Mouse (Mus musculus): ENCODE measurements around the gene Lyl1. TPM values are rescaled to one million over a fixed set of nuclear protein-coding genes. Genes with fewer than 3 reads are reported as not detected.
A peak's percentile ranks its signal among the peaks of the same experiment; 100 is the strongest.

Lyl1 gene
- polyA plus RNA-seq, 1 experiment from 2014 or later, result 12.5 TPM

GRCm38 (mm10) chr8:84731371-84732177, 30.3 kb downstream of the Lyl1 start:
- Histone ChIP-seq H3K9me3 (ENCODE audit: low read depth, low read length) (no peaks in the 10 kb centered on the region), H3K27me3 (ENCODE audit: insufficient read depth, low read length) (no peaks in the 10 kb centered on the region), H3K36me3 (ENCODE audit: insufficient read depth) (peaks cover 22% of the 10 kb centered on the region), H3K27ac (ENCODE audit: low read depth) (peak overlapping the region; percentile 89), H3K4me1 (ENCODE audit: insufficient read depth) (peaks cover 44% of the 10 kb centered on the region), H3K9ac (no peak overlapping the region), H3K4me3 (ENCODE audit: low read depth, low read length) (no peak overlapping the region), H3K4me2 (peak overlapping the region; percentile 29; the same call in 1 of the 2 replicates)
- 51% methylated on average over 11 of the region's 11 CpGs for WGBS
- DNase-seq (no peak), ATAC-seq (ENCODE audit: insufficient read depth) (no peak)
- TF ChIP-seq CTCF (IDR thresholded peaks at IDR 0.05; ENCODE audit: low read depth), result no peak

DNA sequence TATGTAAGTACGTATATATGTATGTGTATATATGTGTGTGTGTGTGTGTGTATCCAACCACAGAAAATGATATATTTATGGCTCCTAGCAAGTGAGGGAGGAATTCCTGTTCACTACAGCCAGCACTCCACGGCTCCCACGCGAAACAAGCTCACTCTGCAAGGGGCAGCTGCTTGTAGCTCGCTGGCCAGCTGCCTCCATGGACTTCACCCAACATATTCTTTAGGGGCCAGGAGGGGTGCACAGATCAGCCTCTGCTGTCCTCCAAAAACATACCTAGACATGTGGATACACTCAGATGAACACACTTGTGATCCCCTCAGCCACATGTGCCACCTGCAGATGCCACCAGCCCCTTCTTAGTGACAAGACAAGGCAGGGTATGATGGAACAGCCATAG, 31.3 kb downstream of the Lyl1 start:
- peak overlapping the region; percentile 32 for H3K9ac ChIP-seq
- H3K27me3 ChIP-seq (ENCODE audit: insufficient read depth, low read length), result no peaks in the 10 kb centered on the region
- no peak for ATAC-seq (ENCODE audit: insufficient read depth)
- H3K4me2 ChIP-seq, result no peak overlapping the region
- peak overlapping the region; percentile 55; the same call in 1 of the 2 replicates for H3K27ac ChIP-seq (ENCODE audit: low read depth)
- no peak for DNase-seq
- no peak overlapping the region for H3K4me3 ChIP-seq (ENCODE audit: low read depth, low read length)
- peaks cover 13% of the 10 kb centered on the region; the same call in 1 of the 2 replicates for H3K36me3 ChIP-seq (ENCODE audit: insufficient read depth)
- no peak for TF ChIP-seq CTCF (IDR thresholded peaks at IDR 0.05; ENCODE audit: low read depth)
- WGBS, result 45% methylated on average over 5 of the region's 5 CpGs
- peaks cover 45% of the 10 kb centered on the region for H3K4me1 ChIP-seq (ENCODE audit: insufficient read depth)
- no peaks in the 10 kb centered on the region for H3K9me3 ChIP-seq (ENCODE audit: low read depth, low read length)

DNA sequence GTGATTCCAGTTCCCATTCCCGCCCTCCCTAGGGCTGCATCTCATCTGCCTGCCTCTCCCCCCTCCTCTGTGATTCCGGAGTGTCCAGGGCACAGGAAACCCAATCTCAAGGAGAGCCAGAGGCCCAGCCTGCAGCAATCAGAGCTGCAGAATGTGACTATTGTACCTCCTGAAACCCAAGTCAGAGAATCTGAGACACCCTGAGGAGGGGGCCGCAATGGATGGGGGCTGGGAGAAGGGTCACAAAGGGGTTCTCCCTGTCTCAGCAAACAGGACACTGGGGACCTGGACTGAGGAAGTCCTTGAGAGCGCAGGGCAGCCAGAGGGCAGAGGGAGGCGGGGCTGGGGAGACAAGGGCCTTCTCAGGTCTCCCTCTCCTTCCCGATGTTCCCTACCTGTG, 31.7 kb downstream of the Lyl1 start:
- H3K9me3 ChIP-seq (ENCODE audit: low read depth, low read length), result no peaks in the 10 kb centered on the region
- no peak overlapping the region for H3K4me3 ChIP-seq (ENCODE audit: low read depth, low read length)
- no peak overlapping the region for H3K4me2 ChIP-seq
- peaks cover 49% of the 10 kb centered on the region for H3K4me1 ChIP-seq (ENCODE audit: insufficient read depth)
- 0 out of 2 replicates have a peak, but pooled peaks cover 10% of the 10 kb centered on the region for H3K36me3 ChIP-seq (ENCODE audit: insufficient read depth)
- H3K9ac ChIP-seq, result peak overlapping the region; percentile 32
- H3K27ac ChIP-seq (ENCODE audit: low read depth), result peak overlapping the region; percentile 55; the same call in 1 of the 2 replicates
- no peaks in the 10 kb centered on the region for H3K27me3 ChIP-seq (ENCODE audit: insufficient read depth, low read length)
- no peak for TF ChIP-seq CTCF (IDR thresholded peaks at IDR 0.05; ENCODE audit: low read depth)
- DNase-seq (no peak), ATAC-seq (ENCODE audit: insufficient read depth) (no peak)
- WGBS, result 36% methylated on average over 6 of the region's 6 CpGs

- no peak overlapping the region for H3K4me3 ChIP-seq (ENCODE audit: low read depth, low read length)
- 0 out of 2 replicates have a peak, but pooled peaks cover 10% of the 10 kb centered on the region for H3K36me3 ChIP-seq (ENCODE audit: insufficient read depth)
- no peak for DNase-seq
- H3K27me3 ChIP-seq (ENCODE audit: insufficient read depth, low read length), result no peaks in the 10 kb centered on the region
- H3K4me1 ChIP-seq (ENCODE audit: insufficient read depth), result peaks cover 54% of the 10 kb centered on the region
- WGBS, result 88% methylated on average over 6 of the region's 6 CpGs
- no peak overlapping the region for H3K9ac ChIP-seq
- no peak overlapping the region for H3K27ac ChIP-seq (ENCODE audit: low read depth)
- H3K4me2 ChIP-seq, result no peak overlapping the region
- no peak for TF ChIP-seq CTCF (IDR thresholded peaks at IDR 0.05; ENCODE audit: low read depth)
- H3K9me3 ChIP-seq (ENCODE audit: low read depth, low read length), result no peaks in the 10 kb centered on the region
- no peak for ATAC-seq (ENCODE audit: insufficient read depth)
Observed at GRCm38 (mm10) chr8:84733959-84734358, 32.7 kb downstream of the Lyl1 start.

GRCm38 (mm10) chr8:84734680-84735079, 33.4 kb downstream of the Lyl1 start:
- Histone ChIP-seq H3K27ac (ENCODE audit: low read depth) (no peak overlapping the region), H3K27me3 (ENCODE audit: insufficient read depth, low read length) (no peaks in the 10 kb centered on the region), H3K4me1 (ENCODE audit: insufficient read depth) (peaks cover 60% of the 10 kb centered on the region), H3K4me3 (ENCODE audit: low read depth, low read length) (no peak overlapping the region), H3K36me3 (ENCODE audit: insufficient read depth) (0 out of 2 replicates have a peak, but pooled peaks cover 10% of the 10 kb centered on the region), H3K9ac (no peak overlapping the region), H3K9me3 (ENCODE audit: low read depth, low read length) (no peaks in the 10 kb centered on the region), H3K4me2 (no peak overlapping the region)
- 74% methylated on average over 2 of the region's 2 CpGs for WGBS
- DNase-seq (no peak), ATAC-seq (ENCODE audit: insufficient read depth) (no peak)
- no peak for TF ChIP-seq CTCF (IDR thresholded peaks at IDR 0.05; ENCODE audit: low read depth)

- H3K4me2 ChIP-seq, result no peak overlapping the region
- 56% methylated on average over 2 of the region's 2 CpGs for WGBS
- no peak overlapping the region for H3K9ac ChIP-seq
- 0 out of 2 replicates have a peak, but pooled peaks cover 10% of the 10 kb centered on the region for H3K36me3 ChIP-seq (ENCODE audit: insufficient read depth)
- H3K9me3 ChIP-seq (ENCODE audit: low read depth, low read length), result no peaks in the 10 kb centered on the region
- H3K4me1 ChIP-seq (ENCODE audit: insufficient read depth), result peaks cover 64% of the 10 kb centered on the region
- H3K27ac ChIP-seq (ENCODE audit: low read depth), result no peak overlapping the region
- ATAC-seq (ENCODE audit: insufficient read depth) (no peak), DNase-seq (no peak)
- H3K27me3 ChIP-seq (ENCODE audit: insufficient read depth, low read length), result no peaks in the 10 kb centered on the region
- no peak for TF ChIP-seq CTCF (IDR thresholded peaks at IDR 0.05; ENCODE audit: low read depth)
- no peak overlapping the region for H3K4me3 ChIP-seq (ENCODE audit: low read depth, low read length)
Observed at GRCm38 (mm10) chr8:84735597-84735996, 34.3 kb downstream of the Lyl1 start.

DNA sequence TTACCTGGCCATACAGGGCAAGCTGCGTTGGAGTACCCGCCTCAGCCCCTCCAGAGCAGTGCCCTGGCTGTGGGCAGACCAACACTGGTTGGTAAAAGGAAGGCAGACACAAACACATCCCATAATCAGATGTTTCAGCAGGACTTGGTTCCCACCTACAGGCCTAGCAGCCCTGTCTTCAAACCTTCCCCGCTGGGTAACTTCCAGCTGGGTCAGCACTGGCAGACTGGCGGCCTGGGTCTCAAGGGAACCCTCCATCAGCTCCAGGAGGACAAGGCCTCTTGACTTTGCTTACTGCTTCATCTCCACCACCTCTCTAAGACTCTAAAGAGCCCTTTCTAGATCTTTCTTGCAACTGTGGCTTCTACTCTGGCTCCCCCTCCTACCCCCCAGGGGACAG, 35.3 kb downstream of the Lyl1 start:
- DNase-seq (no peak), ATAC-seq (ENCODE audit: insufficient read depth) (no peak)
- H3K27ac ChIP-seq (ENCODE audit: low read depth), result no peak overlapping the region
- H3K36me3 ChIP-seq (ENCODE audit: insufficient read depth), result 0 out of 2 replicates have a peak, but pooled peaks cover 10% of the 10 kb centered on the region
- WGBS, result 83% methylated on average over 4 of the region's 4 CpGs
- H3K4me3 ChIP-seq (ENCODE audit: low read depth, low read length), result no peak overlapping the region
- no peak overlapping the region for H3K9ac ChIP-seq
- no peak for TF ChIP-seq CTCF (IDR thresholded peaks at IDR 0.05; ENCODE audit: low read depth)
- H3K9me3 ChIP-seq (ENCODE audit: low read depth, low read length), result no peaks in the 10 kb centered on the region
- no peaks in the 10 kb centered on the region for H3K27me3 ChIP-seq (ENCODE audit: insufficient read depth, low read length)
- H3K4me1 ChIP-seq (ENCODE audit: insufficient read depth), result peaks cover 63% of the 10 kb centered on the region
- H3K4me2 ChIP-seq, result no peak overlapping the region
